Mouse (Mus musculus): Measurements from ENCODE around the gene Vopp1.

DNA sequence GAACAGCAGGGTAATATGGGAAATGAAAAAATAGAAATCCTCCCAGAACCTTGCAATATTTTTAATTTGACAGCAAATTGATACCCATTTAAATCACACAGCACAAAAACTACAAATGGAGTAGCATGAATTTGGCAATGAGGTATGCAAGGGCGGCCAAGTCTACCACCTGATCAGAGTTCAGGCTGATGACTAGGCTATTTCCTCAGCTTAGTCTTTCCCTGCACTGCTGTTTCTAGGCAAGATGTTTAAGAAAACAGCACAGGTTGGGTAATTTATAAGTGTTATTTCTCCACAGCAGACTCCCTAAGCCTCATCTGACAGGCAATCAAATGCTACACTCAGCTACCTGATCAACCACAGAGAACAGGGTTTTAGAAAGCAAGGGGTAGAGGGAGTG lies 40.7 kb downstream of the Vopp1 start:
- TF ChIP-seq POLR2A (IDR thresholded peaks at IDR 0.05; ENCODE audit: control insufficient read depth, extremely low read depth, insufficient read depth, low read length, poor library complexity) (no peak), CTCF (IDR thresholded peaks at IDR 0.05; ENCODE audit: borderline replicate concordance, control insufficient read depth, extremely low read depth, insufficient read depth, low read length, poor library complexity) (no peak)

Data from thymus, adult 2 months (tissue).